1 mouse cellular context compared by ENCODE assay signal in genomic region chr8:105992499-105992898, GRCm38 (mm10).
TF ChIP-seq lines count a peak whose summit lies in the region.

No protein-coding gene starts in this region.

TF ChIP-seq in CH12.LX, 34 proteins besides CTCF, POLR2A, EP300 and RAD21 (continued from another document):
- TF ChIP-seq MYC (IDR thresholded peaks at IDR 0.05; ENCODE audit: low read depth, low read length) = no peak
TF ChIP-seq in CH12.LX: peak in this region for 13.
